Mouse (Mus musculus) olfactory bulb, adult 2 months (tissue): ENCODE results near the gene Tmem266.

ENCODE experiments used
- CTCF ChIP-seq: fragments of 200-500 bp; IDR thresholded peaks from 2 replicates; pipeline ENCODE4 v1.5.1; 2012; ENCODE audit warnings: low read depth, mild to moderate bottlenecking, low read length, moderate library complexity; ENCODE audit not compliant: insufficient read depth
- POLR2A ChIP-seq: fragments of 200-500 bp; IDR thresholded peaks from 2 replicates; pipeline ENCODE4 v1.6.1; 2012; ENCODE audit warnings: mild to moderate bottlenecking, low read depth, low read length, moderate library complexity; ENCODE audit not compliant: insufficient read depth

DNA sequence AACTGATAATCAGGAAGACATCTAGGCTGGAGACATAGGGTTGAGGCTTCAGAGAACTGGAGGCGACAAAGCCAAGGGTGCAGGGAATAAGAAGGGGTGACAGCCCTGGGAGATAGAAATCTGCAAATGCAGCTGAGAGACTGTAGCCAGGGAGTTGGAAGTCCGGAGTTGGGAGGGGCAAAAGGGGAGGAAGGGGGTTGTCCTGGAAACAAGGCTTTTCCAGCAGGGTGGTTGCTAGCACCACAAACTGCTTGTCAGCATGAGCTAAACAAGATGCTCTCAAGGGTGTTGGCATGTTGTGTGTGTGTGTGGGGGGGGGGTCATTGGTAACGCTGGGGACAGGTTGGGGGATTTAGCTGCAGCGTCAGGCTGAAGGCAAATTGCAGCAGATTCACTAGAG lies 82.1 kb downstream of the Tmem266 start:
- TF ChIP-seq CTCF (no peak), POLR2A (no peak)
